Mouse (Mus musculus) heart, postnatal 0 days (tissue): ENCODE measurements around the gene Ssbp1.

ENCODE experiments used
- CTCF ChIP-seq: IDR thresholded peaks from 2 replicates; pipeline ENCODE4 v1.5.1; 2016; ENCODE audit warnings: antibody characterized with exemption, control low read depth, low read depth
- EP300 ChIP-seq: IDR thresholded peaks from 2 replicates; pipeline ENCODE4 v1.6.1; 2016; ENCODE audit warnings: antibody characterized with exemption, low read depth

DNA sequence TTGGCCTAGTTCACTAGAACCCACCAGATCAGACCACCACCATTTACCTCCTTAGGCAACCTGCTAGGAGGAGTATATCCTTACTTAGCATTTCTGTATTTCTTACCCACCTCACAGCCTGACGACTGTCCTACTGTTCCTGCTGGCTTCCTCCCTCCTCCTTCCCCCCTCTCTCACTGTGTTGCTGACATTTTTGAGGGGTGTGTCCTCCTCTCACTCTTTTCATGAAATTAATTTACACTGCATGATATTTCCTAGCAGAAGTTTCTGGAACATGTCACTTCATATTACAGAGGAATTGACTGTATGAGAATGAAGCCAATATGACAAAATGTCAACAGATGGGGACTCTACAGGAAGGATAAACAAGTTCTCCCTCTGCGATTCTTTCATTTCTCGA is 42.5 kb upstream of the Ssbp1 start:
- TF ChIP-seq CTCF (no peak), EP300 (no peak)
